Mouse (Mus musculus) embryonic facial prominence, embryonic 15.5 days (tissue): ENCODE measurements around the gene Fut7. TPM values are rescaled to one million over a fixed set of nuclear protein-coding genes. Genes with fewer than 3 reads are reported as not detected.

ENCODE experiments used
- ATAC-seq: fragments of 200-750 bp; cut with Nextera tagmentation; 2 replicates; pipeline ENCODE4 v1.8.0; 2017; ENCODE audit warnings: low read depth, moderate TSS enrichment; ENCODE audit not compliant: insufficient number of reproducible peaks, low FRiP score, low TSS enrichment
- H3K27ac ChIP-seq: fragments of 300-500 bp; sonication (generic); replicated peaks from 2 replicates; pipeline ENCODE4 v1.5.1; 2015; ENCODE audit warnings: mild to moderate bottlenecking, inconsistent platforms
- H3K27me3 ChIP-seq: fragments of 300-500 bp; sonication (generic); 2 replicates; pipeline ENCODE4 v1.6.1; 2015; ENCODE audit warnings: inconsistent platforms
- H3K36me3 ChIP-seq: fragments of 300-500 bp; sonication (generic); 2 replicates; pipeline ENCODE4 v1.6.1; 2015; ENCODE audit warnings: mild to moderate bottlenecking, inconsistent platforms
- H3K4me1 ChIP-seq: fragments of 300-500 bp; sonication (generic); 2 replicates; pipeline ENCODE4 v1.6.1; 2015; ENCODE audit warnings: inconsistent platforms
- H3K4me2 ChIP-seq: fragments of 300-500 bp; sonication (generic); replicated peaks from 2 replicates; pipeline ENCODE4 v1.6.1; 2015; ENCODE audit warnings: mild to moderate bottlenecking, inconsistent platforms
- H3K4me3 ChIP-seq: fragments of 300-500 bp; sonication (generic); replicated peaks from 2 replicates; pipeline ENCODE4 v1.5.1; 2015; ENCODE audit warnings: mild to moderate bottlenecking, inconsistent platforms
- H3K9ac ChIP-seq: fragments of 300-500 bp; sonication (generic); 2 replicates; pipeline ENCODE4 v1.6.1; 2015; ENCODE audit warnings: inconsistent platforms
- H3K9me3 ChIP-seq: fragments of 300-500 bp; sonication (generic); replicated peaks from 2 replicates; pipeline ENCODE4 v1.6.1; 2016; ENCODE audit warnings: inconsistent platforms
- WGBS: fragments of 180-500 bp; shearing (Covaris S2); methylation state at CpG from one replicate; pipeline ENCODE4 v1.1.7; 2015; 5-methylcytosine and 5-hydroxymethylcytosine counted together
- polyA plus RNA-seq: library from polyadenylated mRNA; unstranded; fragments of >200 nt; fragmentation: Nextera tagmentation; extraction: Ambion mirVana; gene quantifications from 2 replicates; pipeline ENCODE4 v1.2.1, GENCODE M21; 2015

Gene Fut7
- polyA plus RNA-seq, 1 experiment from 2014 or later = 0.08 TPM

DNA sequence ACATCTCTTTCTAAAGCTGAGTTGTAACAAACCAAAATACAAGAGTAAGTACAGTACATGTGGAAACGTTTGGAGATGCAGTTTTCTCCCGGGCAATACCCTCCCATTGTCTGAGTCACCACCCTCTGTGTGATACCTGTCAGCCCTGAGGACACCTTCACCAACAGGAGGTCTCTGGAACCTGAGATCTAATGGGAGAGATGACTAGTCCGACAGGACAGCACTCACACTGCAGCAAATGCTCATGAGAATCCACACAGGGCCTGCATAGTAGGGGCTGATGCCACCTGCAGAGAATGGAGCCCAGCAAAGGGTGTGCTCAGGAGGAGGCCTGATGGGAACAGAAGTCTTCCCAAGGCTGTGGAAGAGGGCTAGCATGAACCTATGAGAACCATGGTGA, 38.3 kb downstream of the Fut7 start:
- Histone ChIP-seq H3K36me3 (0 out of 2 replicates have a peak, but pooled peaks cover 9% of the 10 kb centered on the region), H3K9ac (no peak overlapping the region), H3K4me3 (peak overlapping the region; percentile 62), H3K27ac (peak overlapping the region; percentile 86), H3K4me1 (peaks cover 39% of the 10 kb centered on the region), H3K4me2 (peak overlapping the region; percentile 80), H3K27me3 (no peaks in the 10 kb centered on the region), H3K9me3 (no peaks in the 10 kb centered on the region)
- 14% methylated on average over 3 of the region's 3 CpGs for WGBS
- no peak for ATAC-seq

DNA sequence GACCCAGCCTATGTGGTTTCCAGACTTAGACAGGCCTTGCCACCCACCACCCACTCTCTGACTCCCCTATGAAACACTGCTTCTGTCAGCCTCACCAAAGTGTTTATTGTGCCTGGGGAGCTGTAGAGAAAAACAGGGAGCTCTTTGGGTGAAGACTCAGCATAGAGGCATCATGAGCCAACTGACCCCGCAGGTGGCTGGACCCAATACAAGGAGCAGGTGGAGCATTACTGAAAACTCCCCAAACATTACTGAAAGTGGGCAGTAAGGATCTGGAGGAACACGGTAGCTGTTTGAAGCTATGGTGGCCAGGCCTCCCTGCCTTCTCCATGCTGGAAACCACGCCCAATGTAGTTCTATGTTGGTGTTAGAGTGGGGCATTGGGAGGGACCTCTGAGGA, 40.6 kb downstream of the Fut7 start:
- WGBS = 83% methylated on average over 3 of the region's 3 CpGs
- H3K27ac ChIP-seq = no peak overlapping the region

DNA sequence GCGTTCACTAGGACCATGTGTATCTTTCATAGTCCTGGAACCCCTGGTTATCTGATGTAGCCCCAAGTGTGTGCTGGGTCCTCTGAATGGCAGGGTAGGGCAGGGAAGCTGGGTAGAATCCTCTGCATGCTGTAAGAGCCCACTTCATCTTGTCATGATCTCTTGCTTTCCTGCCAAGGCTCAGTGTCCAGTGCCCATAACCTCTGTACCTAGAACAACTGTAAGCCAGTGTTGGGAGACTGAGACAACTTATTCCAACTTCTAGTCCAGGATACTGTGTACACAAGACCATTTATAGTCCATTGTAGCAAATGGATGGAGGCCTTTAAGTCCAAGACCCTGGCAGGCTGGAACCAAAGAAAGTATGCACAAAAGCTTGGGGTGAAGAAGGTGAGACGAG, 42.2 kb downstream of the Fut7 start:
- no peak overlapping the region for H3K27ac ChIP-seq
- ATAC-seq = no peak

More for the DNA sequence above, 40.6 kb downstream of the Fut7 start:
- H3K4me3 ChIP-seq = no peak overlapping the region
- H3K9ac ChIP-seq = no peak overlapping the region
- no peaks in the 10 kb centered on the region for H3K27me3 ChIP-seq
- H3K9me3 ChIP-seq = no peaks in the 10 kb centered on the region
- no peak overlapping the region for H3K4me2 ChIP-seq
- peaks cover 33% of the 10 kb centered on the region for H3K4me1 ChIP-seq
- no peak for ATAC-seq
- 0 out of 2 replicates have a peak, but pooled peaks cover 4% of the 10 kb centered on the region for H3K36me3 ChIP-seq

DNA sequence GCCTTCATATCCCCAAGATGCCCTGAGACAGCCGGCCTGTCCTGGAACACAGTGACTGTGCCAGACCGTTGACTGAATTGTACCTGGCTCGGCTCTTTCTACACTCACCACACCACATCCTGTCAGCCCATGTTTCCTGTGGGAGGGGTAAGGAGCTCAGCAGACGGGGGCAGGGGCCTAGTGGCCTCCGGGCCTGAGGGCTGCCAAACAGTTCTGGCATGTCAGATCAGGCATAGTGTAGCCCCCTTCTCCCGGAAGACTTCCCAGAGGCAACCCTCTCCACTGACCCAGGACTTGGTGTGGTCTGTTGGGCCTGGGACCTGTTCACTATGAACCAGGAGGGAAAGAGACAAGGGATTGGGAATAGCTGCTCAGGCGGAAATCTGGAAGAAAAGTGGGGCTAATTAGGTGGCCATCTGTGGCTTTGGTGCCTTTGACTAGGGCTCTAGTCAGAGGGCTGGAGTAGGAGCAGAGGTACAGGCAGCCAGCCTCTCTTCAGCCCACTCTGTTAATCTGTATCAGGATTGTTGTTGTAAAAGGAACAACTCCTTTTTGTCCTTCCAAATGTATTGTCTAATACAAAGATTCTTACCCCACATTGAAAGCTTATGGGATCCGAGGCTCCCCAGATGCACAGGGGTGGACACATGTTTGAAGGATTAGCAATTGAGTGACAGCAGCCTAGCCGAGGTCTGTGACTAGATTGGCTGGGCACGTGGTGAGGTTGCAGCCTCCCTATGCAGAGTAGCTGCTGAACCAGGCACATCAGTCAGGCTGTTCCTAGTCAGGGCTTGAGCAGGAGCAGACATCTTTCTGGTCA, 43.0 kb downstream of the Fut7 start:
- ATAC-seq = no peak
- H3K4me3 ChIP-seq = no peak overlapping the region
- H3K27ac ChIP-seq = no peak overlapping the region
- no peak overlapping the region for H3K9ac ChIP-seq
- no peak overlapping the region for H3K4me2 ChIP-seq
- no peaks in the 10 kb centered on the region for H3K9me3 ChIP-seq
- H3K4me1 ChIP-seq = peaks cover 21% of the 10 kb centered on the region
- H3K36me3 ChIP-seq = no peaks in the 10 kb centered on the region
- no peaks in the 10 kb centered on the region for H3K27me3 ChIP-seq
- 28% methylated on average over 10 of the region's 10 CpGs for WGBS

More for the DNA sequence above, 42.2 kb downstream of the Fut7 start:
- Histone ChIP-seq H3K36me3 (no peaks in the 10 kb centered on the region), H3K4me1 (peaks cover 23% of the 10 kb centered on the region), H3K9me3 (no peaks in the 10 kb centered on the region), H3K4me3 (no peak overlapping the region), H3K4me2 (no peak overlapping the region), H3K9ac (no peak overlapping the region), H3K27me3 (no peaks in the 10 kb centered on the region)
- WGBS = 77% methylated on average over 2 of the region's 2 CpGs

DNA sequence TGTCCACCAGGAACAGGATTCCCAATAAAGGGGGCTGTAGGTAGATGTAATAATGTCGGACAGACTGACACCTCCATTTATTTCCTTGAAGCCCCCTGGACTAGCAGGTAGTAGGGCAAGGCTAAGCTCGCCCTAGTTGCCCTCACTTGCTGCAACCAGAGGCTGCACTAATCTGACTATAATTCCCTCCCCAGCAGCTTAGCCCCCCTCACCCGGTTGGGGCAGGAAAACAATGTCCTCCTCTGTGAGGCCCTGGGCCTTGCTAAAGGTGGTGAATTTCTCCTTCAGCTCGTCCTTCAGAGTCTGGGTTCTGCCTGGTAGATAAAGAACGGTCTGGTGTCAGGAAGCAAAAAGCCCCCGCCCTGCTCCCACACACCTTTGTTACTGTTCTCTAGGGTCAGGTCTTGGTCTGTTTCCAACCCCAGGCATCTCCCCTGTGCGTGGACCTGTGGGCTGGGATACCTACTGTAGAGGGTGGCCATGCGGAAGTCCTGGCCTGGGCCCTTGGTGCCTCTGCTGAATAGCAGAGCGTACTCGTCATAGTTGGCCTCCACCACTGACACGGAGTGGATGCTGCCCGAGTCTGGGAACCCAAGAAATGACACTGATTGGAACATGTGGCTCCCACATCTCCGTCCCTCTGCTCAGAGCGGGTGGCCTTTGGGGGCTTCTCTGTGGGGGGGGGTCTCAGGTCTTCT, 44.7 kb downstream of the Fut7 start:
- no peak overlapping the region for H3K9ac ChIP-seq
- H3K27me3 ChIP-seq = no peaks in the 10 kb centered on the region
- WGBS = 69% methylated on average over 14 of the region's 14 CpGs
- H3K4me3 ChIP-seq = no peak overlapping the region
- H3K4me1 ChIP-seq = peaks cover 13% of the 10 kb centered on the region; the same call in 1 of the 2 replicates
- H3K4me2 ChIP-seq = no peak overlapping the region
- no peaks in the 10 kb centered on the region for H3K36me3 ChIP-seq
- H3K9me3 ChIP-seq = no peaks in the 10 kb centered on the region
- ATAC-seq = no peak
- H3K27ac ChIP-seq = no peak overlapping the region

DNA sequence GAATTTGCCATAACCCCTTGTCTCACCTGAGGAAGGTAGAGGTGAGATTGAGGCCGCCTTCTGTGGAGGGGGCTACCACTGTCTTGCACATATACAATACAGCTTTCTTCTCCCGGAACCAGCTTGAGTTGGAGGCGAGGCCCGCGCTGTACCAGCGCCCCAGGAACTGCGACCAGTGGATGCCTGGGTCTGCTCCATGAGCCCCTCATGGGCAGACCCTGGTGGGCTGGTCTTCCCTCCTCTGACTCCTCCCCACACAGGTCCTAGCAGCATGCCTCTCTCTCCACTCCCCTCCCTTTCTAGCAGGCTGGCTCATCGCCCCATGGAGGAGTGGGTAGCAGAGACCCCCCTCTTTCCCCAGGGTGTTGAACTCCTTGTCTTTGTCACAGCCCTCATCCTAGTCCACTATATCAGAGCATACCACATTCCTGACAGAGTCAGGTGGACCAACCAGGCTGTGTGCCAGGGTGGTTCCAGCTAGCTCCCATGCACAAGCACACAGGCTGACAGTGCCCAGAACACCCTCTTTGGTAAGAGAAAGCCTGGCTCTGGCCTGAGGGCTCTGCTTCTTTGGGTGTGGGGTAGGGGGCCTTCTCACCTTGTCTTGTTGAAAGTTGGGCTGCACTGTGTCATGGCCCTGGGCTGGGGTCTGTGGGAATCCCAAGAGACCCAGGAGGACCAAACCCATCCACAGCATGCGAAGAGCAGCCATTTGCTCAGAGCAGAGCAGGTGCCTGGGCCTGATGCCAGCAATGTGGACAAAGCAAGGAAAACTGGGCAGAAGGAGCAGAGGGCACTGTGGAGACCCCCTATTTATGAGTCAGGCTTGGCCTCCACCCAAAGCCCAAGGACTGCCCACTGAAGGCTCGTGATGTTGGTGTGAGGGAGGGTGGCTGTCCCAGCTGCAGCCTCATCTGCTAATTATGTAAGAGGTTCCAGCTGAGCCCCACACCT, 46.2 kb downstream of the Fut7 start:
- H3K4me3 ChIP-seq = no peak overlapping the region
- H3K27me3 ChIP-seq = no peaks in the 10 kb centered on the region
- 72% methylated on average over 10 of the region's 10 CpGs for WGBS
- no peaks in the 10 kb centered on the region for H3K9me3 ChIP-seq
- no peak overlapping the region for H3K27ac ChIP-seq
- H3K4me2 ChIP-seq = no peak overlapping the region
- H3K9ac ChIP-seq = no peak overlapping the region
- peaks cover 13% of the 10 kb centered on the region; the same call in 1 of the 2 replicates for H3K4me1 ChIP-seq
- no peaks in the 10 kb centered on the region for H3K36me3 ChIP-seq
- ATAC-seq = peak; percentile 31; the same call in 1 of the 2 replicates

DNA sequence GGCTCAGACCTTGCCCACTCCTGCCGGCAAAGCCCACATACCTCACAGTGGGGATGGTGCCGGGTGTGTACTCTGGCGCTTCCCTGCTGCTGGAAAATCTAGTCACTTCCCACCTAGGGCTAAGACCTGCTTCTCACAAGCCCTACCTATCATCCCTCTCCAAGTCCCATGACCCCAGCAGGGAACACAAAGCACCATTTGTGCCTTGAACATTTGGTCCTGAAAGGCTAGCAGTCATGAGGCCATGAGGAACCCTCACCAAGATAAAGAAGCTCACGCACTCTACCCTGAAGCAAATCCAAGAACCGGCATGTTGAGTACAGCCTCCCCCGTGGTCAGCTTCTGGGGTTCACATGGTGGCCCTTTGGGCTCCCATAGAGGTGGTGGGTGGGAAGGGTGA, 46.9 kb downstream of the Fut7 start, which contains the start of gene Ptgds:
Gene Ptgds, minus strand, starts transcription at position 78 of the 400 bp plus-strand sequence.
- 41% methylated on average over 6 of the region's 6 CpGs for WGBS

DNA sequence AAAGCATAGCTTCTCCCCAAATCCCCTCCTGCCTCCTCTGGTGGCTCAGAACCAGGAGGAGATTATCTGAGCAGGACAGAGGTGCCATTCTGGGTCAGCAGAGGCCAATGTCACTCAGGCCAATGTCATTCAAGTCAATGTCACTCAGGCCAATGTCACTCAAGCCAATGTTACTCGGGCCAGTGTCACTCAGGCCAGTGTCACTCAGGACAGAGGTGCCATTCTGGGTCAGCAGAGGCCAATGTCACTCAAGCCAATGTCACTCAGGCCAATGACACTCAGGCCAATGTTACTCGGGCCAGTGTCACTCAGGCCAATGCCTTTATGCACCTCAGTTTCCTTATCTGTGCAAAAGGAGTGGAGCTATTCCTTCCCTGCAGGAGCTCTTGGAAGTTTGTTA, 49.5 kb downstream of the Fut7 start:
- no peaks in the 10 kb centered on the region for H3K36me3 ChIP-seq
- H3K4me2 ChIP-seq = no peak overlapping the region
- H3K4me3 ChIP-seq = no peak overlapping the region
- ATAC-seq = no peak
- no peaks in the 10 kb centered on the region for H3K9me3 ChIP-seq
- H3K9ac ChIP-seq = no peak overlapping the region
- peaks cover 7% of the 10 kb centered on the region; the same call in 1 of the 2 replicates for H3K4me1 ChIP-seq
- 78% methylated on average over 2 of the region's 2 CpGs for WGBS
- no peaks in the 10 kb centered on the region for H3K27me3 ChIP-seq
- H3K27ac ChIP-seq = no peak overlapping the region

More for the DNA sequence above, 46.9 kb downstream of the Fut7 start, which contains the start of gene Ptgds:
- no peaks in the 10 kb centered on the region for H3K9me3 ChIP-seq
- H3K27me3 ChIP-seq = no peaks in the 10 kb centered on the region
- H3K4me2 ChIP-seq = no peak within 1 kb of the TSS
- no peak for ATAC-seq
- no peak within 1 kb of the TSS for H3K4me3 ChIP-seq
- H3K9ac ChIP-seq = no peak within 1 kb of the TSS
- H3K4me1 ChIP-seq = peaks cover 13% of the 10 kb centered on the region; the same call in 1 of the 2 replicates
- no peaks in the 10 kb centered on the region for H3K36me3 ChIP-seq
- H3K27ac ChIP-seq = no peak within 1 kb of the TSS
